ENCODE assay signal across 8 mouse cellular contexts in genomic region chr2:52675278-52675987, GRCm38 (mm10). TPM values are rescaled to one million over a fixed set of nuclear protein-coding genes. Genes with fewer than 3 reads are reported as not detected.
DNase-seq lines count a peak whose midpoint lies in the region; ATAC-seq and TF ChIP-seq lines count a peak whose summit lies in the region.

No protein-coding gene starts in this region.

- peak overlapping the region; percentile 77 for H3K9ac ChIP-seq in forebrain, embryonic 13.5 days

- intact Hi-C loops in left cerebral cortex, adult 2 months (cut with DNase I), result no loop called here

- 1% methylated on average over 38 of the region's 42 CpGs for WGBS in forebrain, embryonic 13.5 days

- peaks cover 16% of the 10 kb centered on the region for H3K4me1 ChIP-seq in forebrain, embryonic 13.5 days

- peak overlapping the region; percentile 95 for H3K27ac ChIP-seq in left cerebral cortex, adult 2 months
- no peak overlapping the region for H3K27ac ChIP-seq in forebrain, embryonic 13.5 days

- peak; percentile 30 for ATAC-seq in forebrain, embryonic 13.5 days
- ATAC-seq in inflammation-experienced regulatory T-cells, adult 6 months, result no peak

- peak overlapping the region; percentile 94 for H3K4me2 ChIP-seq in forebrain, embryonic 13.5 days

- H3K27me3 ChIP-seq in forebrain, embryonic 13.5 days, result peaks cover 24% of the 10 kb centered on the region

- H3K36me3 ChIP-seq in forebrain, embryonic 13.5 days (ENCODE audit: poor library complexity, severe bottlenecking), result no peaks in the 10 kb centered on the region

- peak; percentile 36 to 37 for DNase-seq in left cerebral cortex, adult 2 months (ENCODE audit: extremely low spot score in 1 of 2, low spot score in 2 of 2)
- no peak for DNase-seq in left cerebral cortex, adult 8-10 months (ENCODE audit: low spot score in 2 of 2)
- peak; percentile 32 for DNase-seq in brain, embryonic 14.5 days (ENCODE audit: low read depth)
- DNase-seq in kidney, postnatal 10 days, result peak; percentile 9
- DNase-seq in naive thymus-derived CD4-positive, alpha-beta T cell, adult 2 months (ENCODE audit: low read depth), result peak; percentile 5
- DNase-seq in adipocyte (ENCODE audit: low spot score), result no peak

- no peak for TF ChIP-seq POLR2A in brain, embryonic 14.5 days (IDR thresholded peaks at IDR 0.05; ENCODE audit: borderline replicate concordance, extremely low read depth, insufficient read depth, insufficient read length, poor library complexity, severe bottlenecking)

- H3K4me3 ChIP-seq in left cerebral cortex, adult 2 months, result peak overlapping the region; percentile 80
- H3K4me3 ChIP-seq in forebrain, embryonic 13.5 days, result peak overlapping the region; percentile 66

- no peak for TF ChIP-seq CTCF in left cerebral cortex, adult 2 months (IDR thresholded peaks at IDR 0.05)
- no peak for TF ChIP-seq CTCF in brain, embryonic 14.5 days (IDR thresholded peaks at IDR 0.05; ENCODE audit: borderline replicate concordance, extremely low read depth, insufficient read depth, insufficient read length)

- H3K9me3 ChIP-seq in forebrain, embryonic 13.5 days (replicated peaks), result no peaks in the 10 kb centered on the region

RNA-seq across cellular contexts. Expression of gene Cacnb4, which starts 1.2 kb away (rescaled TPM):
- total RNA-seq in left cerebral cortex, adult 2 months (2021), result 100 to 1,000 TPM; 166 to 176 TPM
- total RNA-seq in left cerebral cortex, adult 8-10 months (2022), result 100 to 1,000 TPM; 146 to 175 (median 160) TPM
- 10.1 and 11.7 TPM in 2 replicates for polyA plus RNA-seq in brain, embryonic 14.5 days (2012; rRNA removed)
- polyA plus RNA-seq in forebrain, embryonic 13.5 days (2015; fragmentation: Nextera tagmentation; extraction: Ambion mirVana), result 6.6 TPM in 2 replicates
- polyA plus RNA-seq in inflammation-experienced regulatory T-cells, adult 6 months (2017; shearing (Covaris generic)), result under 1 TPM; 0.13 to 0.58 (median 0.30) TPM

Comparison
In these comparisons a context has a peak if more than half of its experiments do, and no peak if none do; other contexts are left out.
1. DNase-seq: peak in left cerebral cortex, adult 2 months (2 of 2), brain, embryonic 14.5 days (single experiment), kidney, postnatal 10 days (single experiment) and naive thymus-derived CD4-positive, alpha-beta T cell, adult 2 months (single experiment); none in left cerebral cortex, adult 8-10 months (0 of 2) and adipocyte (single experiment).